Mouse (Mus musculus) kidney, embryonic 16.5 days (tissue): ENCODE measurements around the gene Tnfrsf26. TPM values are rescaled to one million over a fixed set of nuclear protein-coding genes. Genes with fewer than 3 reads are reported as not detected.
"Not testable (repeated sequence)": the region's sequence is repeated elsewhere in the genome, so short reads cannot be mapped to it uniquely, and the experiment has no call there.

Experiments
- ATAC-seq: fragments of 200-750 bp; cut with Nextera tagmentation; 2 replicates; pipeline ENCODE4 v1.8.0; 2017; ENCODE audit warnings: moderate TSS enrichment; ENCODE audit not compliant: low FRiP score, low TSS enrichment
- H3K27ac ChIP-seq: fragments of 300-500 bp; sonication (generic); 2 replicates; pipeline ENCODE4 v1.5.1; 2014; ENCODE audit warnings: low read length
- H3K27me3 ChIP-seq: fragments of 300-500 bp; sonication (generic); 2 replicates; pipeline ENCODE4 v1.6.1; 2014; ENCODE audit warnings: low read length, control low read depth, mixed read lengths; ENCODE audit not compliant: insufficient read depth
- H3K36me3 ChIP-seq: fragments of 300-500 bp; sonication (generic); 2 replicates; pipeline ENCODE4 v1.6.1; 2014; ENCODE audit warnings: low read length, control low read depth, mixed read lengths; ENCODE audit not compliant: insufficient read depth
- H3K4me1 ChIP-seq: fragments of 300-500 bp; sonication (generic); 2 replicates; pipeline ENCODE4 v1.6.1; 2014; ENCODE audit warnings: low read length, control low read depth, mixed read lengths; ENCODE audit not compliant: insufficient read depth
- H3K4me2 ChIP-seq: fragments of 300-500 bp; sonication (generic); replicated peaks from 2 replicates; pipeline ENCODE4 v1.6.1; 2014; ENCODE audit warnings: low read depth, low read length
- H3K4me3 ChIP-seq: fragments of 300-500 bp; sonication (generic); 2 replicates; pipeline ENCODE4 v1.5.1; 2014; ENCODE audit warnings: mild to moderate bottlenecking, low read length
- H3K9ac ChIP-seq: fragments of 300-500 bp; sonication (generic); replicated peaks from 2 replicates; pipeline ENCODE4 v1.6.1; 2014; ENCODE audit warnings: low read length
- H3K9me3 ChIP-seq: fragments of 300-500 bp; sonication (generic); 2 replicates; pipeline ENCODE4 v1.6.1; 2016; ENCODE audit warnings: low read length, control low read depth
- WGBS: fragments of 180-500 bp; shearing (Covaris S2); extraction: QIAGEN DNeasy Blood & Tissue Kit; methylation state at CpG from one replicate; pipeline ENCODE4 v1.1.7; 2014; 5-methylcytosine and 5-hydroxymethylcytosine counted together
- polyA plus RNA-seq: library from polyadenylated mRNA; unstranded; fragments of >200 nt; fragmentation: Nextera tagmentation; extraction: Ambion mirVana; gene quantifications from 2 replicates; pipeline ENCODE4 v1.2.1, GENCODE M21; 2015

The Tnfrsf26 gene
- 0.51 and 0.56 TPM in 2 replicates for polyA plus RNA-seq

DNA sequence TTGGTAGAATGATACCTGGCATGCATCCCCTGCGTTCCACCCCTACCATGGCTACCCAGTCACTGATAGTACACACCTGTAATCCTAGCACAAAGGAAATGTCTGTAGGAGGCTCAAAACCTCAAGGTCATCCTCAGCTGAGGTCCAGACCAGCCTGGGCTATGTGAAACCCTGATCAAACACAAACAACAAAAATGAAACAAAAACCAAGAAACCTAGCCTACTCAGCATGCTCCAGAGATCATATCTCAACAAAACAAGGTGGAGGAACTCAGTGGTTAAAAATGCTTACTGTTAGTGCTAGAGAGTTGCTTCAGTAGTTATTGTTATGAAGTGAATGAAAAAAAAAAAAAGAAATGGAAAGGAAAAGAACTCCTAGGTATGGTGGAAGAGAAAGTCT is at the start of gene Tnfrsf26:
TSS of gene Tnfrsf26 (minus strand) at position 183 of the 400 bp plus-strand sequence.
- WGBS: 88% methylated on average over 1 of the region's 1 CpGs
- Histone ChIP-seq H3K4me1 (no peaks in the 10 kb centered on the region), H3K27me3 (no peaks in the 10 kb centered on the region), H3K36me3 (no peaks in the 10 kb centered on the region), H3K4me2 (no peak within 1 kb of the TSS; the same call in 1 of the 2 replicates), H3K9ac (no peak within 1 kb of the TSS), H3K4me3 (no peak within 1 kb of the TSS), H3K27ac (no peak within 1 kb of the TSS), H3K9me3 (0 out of 2 replicates have a peak, but pooled peaks cover 5% of the 10 kb centered on the region)
- no peak for ATAC-seq

GRCm38 (mm10) chr7:143666427-143667311 is 38.1 kb upstream of the Tnfrsf26 start:
- Histone ChIP-seq H3K9me3 (0 out of 2 replicates have a peak, but pooled peaks cover 3% of the 10 kb centered on the region), H3K27ac (no peak overlapping the region), H3K36me3 (no peaks in the 10 kb centered on the region), H3K9ac (no peak overlapping the region), H3K27me3 (no peaks in the 10 kb centered on the region), H3K4me3 (no peak overlapping the region), H3K4me2 (no peak overlapping the region), H3K4me1 (no peaks in the 10 kb centered on the region)
- ATAC-seq: no peak

DNA sequence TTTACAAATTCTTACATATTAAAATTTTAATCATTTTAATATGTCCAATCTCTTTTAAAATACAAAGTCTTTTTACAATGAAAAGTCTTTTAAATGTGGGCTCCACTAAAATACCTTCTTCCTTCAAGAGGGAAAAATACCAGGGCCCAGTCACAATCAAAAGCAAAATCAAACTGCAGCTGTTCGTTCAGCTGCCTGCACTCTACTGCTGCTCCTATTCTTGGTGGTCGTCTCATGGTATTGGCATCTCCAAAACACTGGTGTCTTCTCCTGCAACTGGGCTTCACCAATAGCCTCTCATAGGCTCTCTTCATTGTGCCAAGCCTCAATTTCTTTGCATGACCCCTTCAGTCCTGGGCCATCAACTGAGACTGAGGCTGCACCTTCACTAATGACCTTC is 34.9 kb upstream of the Tnfrsf26 start:
- 93% methylated on average over 2 of the region's 2 CpGs for WGBS
- Histone ChIP-seq H3K9ac (no peak overlapping the region), H3K27me3 (no peaks in the 10 kb centered on the region), H3K4me1 (no peaks in the 10 kb centered on the region), H3K9me3 (0 out of 2 replicates have a peak, but pooled peaks cover 3% of the 10 kb centered on the region), H3K4me2 (no peak overlapping the region), H3K36me3 (no peaks in the 10 kb centered on the region), H3K4me3 (no peak overlapping the region), H3K27ac (no peak overlapping the region)
- no peak for ATAC-seq

- Histone ChIP-seq H3K36me3 (no peaks in the 10 kb centered on the region), H3K9ac (no peak overlapping the region), H3K9me3 (no peaks in the 10 kb centered on the region), H3K4me1 (no peaks in the 10 kb centered on the region), H3K4me3 (no peak overlapping the region), H3K27ac (no peak overlapping the region), H3K4me2 (no peak overlapping the region), H3K27me3 (no peaks in the 10 kb centered on the region)
- ATAC-seq: no peak
Measured at GRCm38 (mm10) chr7:143660797-143661196, 32.3 kb upstream of the Tnfrsf26 start.

- H3K9me3 ChIP-seq, H3K9ac ChIP-seq, H3K4me1 ChIP-seq, H3K27me3 ChIP-seq, H3K36me3 ChIP-seq, H3K27ac ChIP-seq: not testable (repeated sequence)
- Histone ChIP-seq H3K4me2 (peak overlapping the region; percentile 73), H3K4me3 (peak overlapping the region; percentile 65)
- ATAC-seq: peak; percentile 50; the same call in 1 of the 2 replicates
- 39% methylated on average over 10 of the region's 10 CpGs for WGBS
Measured at GRCm38 (mm10) chr7:143649769-143650346, 21.3 kb upstream of the Tnfrsf26 start.

- Histone ChIP-seq H3K9ac (peak within 1 kb of the TSS; percentile 72), H3K27me3 (no peaks in the 10 kb centered on the region), H3K9me3 (peaks cover 5% of the 10 kb centered on the region), H3K4me3 (peak within 1 kb of the TSS; percentile 65), H3K4me1 (no peaks in the 10 kb centered on the region; the same call in 1 of the 2 replicates), H3K27ac (no peak within 1 kb of the TSS), H3K36me3 (no peaks in the 10 kb centered on the region), H3K4me2 (peak within 1 kb of the TSS; percentile 73)
- peak; percentile 99 for ATAC-seq
- 2% methylated on average over 39 of the region's 39 CpGs for WGBS
Measured at GRCm38 (mm10) chr7:143649034-143649768, 20.7 kb upstream of the Tnfrsf26 start, which contains the start of gene Tnfrsf22. TSS of gene Tnfrsf22 (minus strand) at chr7:143649661.

- not testable (repeated sequence) for H3K9ac ChIP-seq, H3K27me3 ChIP-seq, H3K36me3 ChIP-seq, ATAC-seq, H3K4me2 ChIP-seq, H3K27ac ChIP-seq, H3K9me3 ChIP-seq, H3K4me1 ChIP-seq, H3K4me3 ChIP-seq
- 91% methylated on average over 2 of the region's 2 CpGs for WGBS
Measured at GRCm38 (mm10) chr7:143643949-143644348, 15.4 kb upstream of the Tnfrsf26 start.

- H3K4me3 ChIP-seq: no peak overlapping the region
- no peaks in the 10 kb centered on the region for H3K27me3 ChIP-seq
- 0 out of 2 replicates have a peak, but pooled peaks cover 5% of the 10 kb centered on the region for H3K9me3 ChIP-seq
- ATAC-seq: no peak
- H3K27ac ChIP-seq: no peak overlapping the region
- no peaks in the 10 kb centered on the region for H3K4me1 ChIP-seq
- WGBS: 89% methylated on average over 1 of the region's 1 CpGs
- H3K9ac ChIP-seq: no peak overlapping the region
- no peaks in the 10 kb centered on the region for H3K36me3 ChIP-seq
- no peak overlapping the region for H3K4me2 ChIP-seq
Measured at GRCm38 (mm10) chr7:143636674-143637073, 8.2 kb upstream of the Tnfrsf26 start.

- ATAC-seq: no peak
- Histone ChIP-seq H3K27me3 (no peaks in the 10 kb centered on the region), H3K4me2 (no peak overlapping the region), H3K4me3 (no peak overlapping the region), H3K9me3 (0 out of 2 replicates have a peak, but pooled peaks cover 5% of the 10 kb centered on the region), H3K4me1 (no peaks in the 10 kb centered on the region), H3K9ac (no peak overlapping the region), H3K27ac (no peak overlapping the region), H3K36me3 (no peaks in the 10 kb centered on the region)
- 71% methylated on average over 2 of the region's 2 CpGs for WGBS
Measured at GRCm38 (mm10) chr7:143631503-143631902, 3.0 kb upstream of the Tnfrsf26 start.
